Mouse (Mus musculus) cerebellum, adult (tissue): ENCODE results near the gene Nmd3.

Experiments
- ATAC-seq: cut with Nextera tagmentation; 2 replicates; pipeline ENCODE4 v1.9.2; 2017; ENCODE audit warnings: mild to moderate bottlenecking, moderate library complexity, mixed read lengths; ENCODE audit not compliant: insufficient number of reproducible peaks, low FRiP score, low TSS enrichment

Nmd3 gene

GRCm38 (mm10) chr3:69762838-69763368 lies 41.1 kb downstream of the Nmd3 start:
- no peak for ATAC-seq

- no peak for ATAC-seq
These were observed 42.1 kb downstream of the Nmd3 start for GRCm38 (mm10) chr3:69763630-69764565.

GRCm38 (mm10) chr3:69765206-69765605 lies 43.4 kb downstream of the Nmd3 start:
- ATAC-seq: no peak

GRCm38 (mm10) chr3:69769150-69769549 lies 47.4 kb downstream of the Nmd3 start:
- ATAC-seq: no peak

- ATAC-seq: no peak
These were observed 51.6 kb downstream of the Nmd3 start for GRCm38 (mm10) chr3:69773356-69773755.

- no peak for ATAC-seq
These were observed 57.5 kb downstream of the Nmd3 start for GRCm38 (mm10) chr3:69779246-69779796.

GRCm38 (mm10) chr3:69792823-69793417 lies 71.1 kb downstream of the Nmd3 start:
- ATAC-seq: no peak

GRCm38 (mm10) chr3:69797533-69797932 lies 75.7 kb downstream of the Nmd3 start:
- peak; percentile 94 for ATAC-seq

- no peak for ATAC-seq
These were observed 76.2 kb downstream of the Nmd3 start for GRCm38 (mm10) chr3:69797969-69798368.

GRCm38 (mm10) chr3:69799096-69799495 lies 77.3 kb downstream of the Nmd3 start:
- no peak for ATAC-seq

- no peak for ATAC-seq
These were observed 79.1 kb downstream of the Nmd3 start for GRCm38 (mm10) chr3:69800829-69801384.

GRCm38 (mm10) chr3:69803137-69803536 lies 81.4 kb downstream of the Nmd3 start:
- no peak for ATAC-seq
